Mouse (Mus musculus): ENCODE data around the gene Spns3. TPM values are rescaled to one million over a fixed set of nuclear protein-coding genes. Genes with fewer than 3 reads are reported as not detected.

Gene Spns3
- polyA plus RNA-seq (2011; ENCODE audit: insufficient read depth, insufficient read length, low replicate concordance, missing spikeins): 9.1 and 13.2 TPM in 2 replicates

DNA sequence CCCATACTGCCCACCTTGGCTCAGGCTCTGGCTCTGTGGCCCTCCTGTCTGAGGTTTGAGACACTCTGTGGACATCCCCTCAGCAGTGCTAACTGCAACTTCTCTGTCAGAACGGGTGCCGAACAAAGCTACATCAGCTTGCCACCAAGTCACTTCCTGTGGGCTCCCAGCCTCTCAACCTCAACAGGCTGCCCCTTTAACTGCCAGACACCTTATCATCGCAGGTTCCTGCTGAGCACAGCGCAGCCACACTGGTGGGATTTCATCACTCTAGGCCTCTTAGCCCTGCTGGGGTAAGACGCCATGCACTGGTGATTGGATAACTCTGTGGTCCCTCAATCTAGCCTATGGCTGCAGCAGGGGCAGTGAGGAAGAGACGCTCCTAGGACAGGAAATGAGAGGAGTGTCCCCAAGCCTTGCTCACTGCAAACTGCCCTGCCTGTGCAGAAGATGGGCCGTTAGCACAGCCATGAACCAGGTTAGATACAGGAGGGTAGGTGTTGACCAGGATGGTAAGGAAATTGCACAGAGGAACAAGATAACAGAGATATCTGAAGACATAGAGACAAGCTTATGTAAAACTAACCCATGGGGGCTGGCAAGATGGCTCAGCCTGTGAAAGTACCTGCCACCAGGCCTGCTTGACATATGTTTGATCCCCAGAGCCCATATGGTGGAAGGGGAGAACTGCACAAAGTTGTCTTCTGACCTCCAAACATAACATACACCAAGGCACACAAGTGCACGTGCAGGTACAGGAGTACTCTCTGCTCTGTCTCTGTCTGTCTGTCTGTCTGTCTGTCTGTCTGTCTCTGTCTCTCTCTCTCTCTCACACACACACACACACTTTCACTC is at the start of gene Spns3:
TSS of gene Spns3 (minus strand) at position 373 of the 855 bp plus-strand sequence.
- TF ChIP-seq POLR2A (IDR thresholded peaks at IDR 0.05; ENCODE audit: borderline replicate concordance, control insufficient read depth, low read depth, low read length) (no peak; the same call in 1 of the 2 replicates), CTCF (IDR thresholded peaks at IDR 0.05; ENCODE audit: control insufficient read depth, insufficient read depth, low read length) (no peak)
- WGBS: 5% methylated on average over 8 of the region's 8 CpGs
- peak within 1 kb of the TSS; percentile 83 for H3K4me3 ChIP-seq (replicated peaks; ENCODE audit: control insufficient read depth, low read depth, low read length)
- peak within 1 kb of the TSS; percentile 86 for H3K27ac ChIP-seq (ENCODE audit: control insufficient read depth, insufficient read depth, low read depth, low read length, poor library complexity)
- peaks cover 13% of the 10 kb centered on the region for H3K4me1 ChIP-seq (ENCODE audit: control insufficient read depth, insufficient read depth, low read length)

DNA sequence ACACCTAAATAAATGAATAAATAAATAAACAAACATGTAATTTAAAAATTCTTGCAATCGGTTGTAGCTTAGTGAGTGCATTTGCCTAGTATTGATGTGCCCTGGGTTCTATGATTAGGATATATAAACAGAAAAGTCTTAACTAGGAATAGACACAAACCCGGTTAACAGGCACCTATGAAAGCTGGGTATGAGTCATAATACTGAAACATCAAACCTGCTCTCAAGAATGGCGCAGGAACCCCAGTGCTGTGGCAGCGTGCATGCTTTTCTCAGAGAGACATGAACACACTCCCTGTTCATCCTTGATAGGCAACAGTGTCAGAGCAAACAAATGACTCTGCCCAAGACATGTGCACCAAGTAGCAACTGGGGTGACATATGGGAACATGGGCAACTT is 47.5 kb upstream of the Spns3 start:
- no peak overlapping the region for H3K27ac ChIP-seq (ENCODE audit: control insufficient read depth, insufficient read depth, low read depth, low read length, poor library complexity)
- no peak for TF ChIP-seq POLR2A (IDR thresholded peaks at IDR 0.05; ENCODE audit: borderline replicate concordance, control insufficient read depth, low read depth, low read length)
- TF ChIP-seq CTCF (IDR thresholded peaks at IDR 0.05; ENCODE audit: control insufficient read depth, insufficient read depth, low read length): no peak
- no peak overlapping the region for H3K4me3 ChIP-seq (replicated peaks; ENCODE audit: control insufficient read depth, low read depth, low read length)
- 84% methylated on average over 4 of the region's 4 CpGs for WGBS
- no peaks in the 10 kb centered on the region for H3K4me1 ChIP-seq (ENCODE audit: control insufficient read depth, insufficient read depth, low read length)

DNA sequence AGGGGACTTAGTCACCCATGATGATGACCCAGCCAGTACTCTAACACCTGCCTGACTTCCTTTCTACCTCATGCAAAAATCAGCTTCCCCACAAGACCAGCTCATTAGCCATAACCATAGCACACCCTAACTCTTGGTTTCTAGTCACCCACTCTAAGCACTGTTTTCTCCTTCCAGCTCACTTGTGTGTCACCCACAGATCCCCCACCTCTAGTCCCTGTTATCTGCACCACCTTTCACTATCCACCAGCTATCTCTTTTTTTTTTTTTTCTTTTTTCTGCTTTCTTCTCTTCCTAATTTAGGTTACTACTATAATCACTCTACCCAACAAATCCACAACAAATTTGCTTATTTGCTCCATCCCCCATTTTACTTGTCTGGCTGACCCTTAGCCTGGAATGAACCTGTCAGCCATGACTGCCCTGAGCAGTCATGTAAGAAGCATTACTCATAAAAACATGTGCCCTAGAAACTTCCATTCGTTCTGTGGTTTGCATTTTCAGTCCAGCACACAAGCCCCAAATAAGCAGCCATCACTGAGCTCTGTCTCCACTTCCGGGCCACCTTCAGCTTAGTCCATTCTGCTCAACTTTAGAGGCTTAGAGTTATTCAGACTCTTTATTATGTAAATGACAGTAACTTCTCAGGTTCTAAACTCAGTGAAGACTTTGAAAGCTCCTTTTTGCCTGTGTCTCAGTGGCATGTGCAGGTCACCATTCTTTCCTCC is 44.9 kb upstream of the Spns3 start:
- TF ChIP-seq POLR2A (IDR thresholded peaks at IDR 0.05; ENCODE audit: borderline replicate concordance, control insufficient read depth, low read depth, low read length): no peak
- TF ChIP-seq CTCF (IDR thresholded peaks at IDR 0.05; ENCODE audit: control insufficient read depth, insufficient read depth, low read length): no peak
- Histone ChIP-seq H3K4me3 (replicated peaks; ENCODE audit: control insufficient read depth, low read depth, low read length) (no peak overlapping the region), H3K4me1 (ENCODE audit: control insufficient read depth, insufficient read depth, low read length) (no peaks in the 10 kb centered on the region), H3K27ac (ENCODE audit: control insufficient read depth, insufficient read depth, low read depth, low read length, poor library complexity) (no peak overlapping the region)
- 66% methylated on average over 2 of the region's 2 CpGs for WGBS

DNA sequence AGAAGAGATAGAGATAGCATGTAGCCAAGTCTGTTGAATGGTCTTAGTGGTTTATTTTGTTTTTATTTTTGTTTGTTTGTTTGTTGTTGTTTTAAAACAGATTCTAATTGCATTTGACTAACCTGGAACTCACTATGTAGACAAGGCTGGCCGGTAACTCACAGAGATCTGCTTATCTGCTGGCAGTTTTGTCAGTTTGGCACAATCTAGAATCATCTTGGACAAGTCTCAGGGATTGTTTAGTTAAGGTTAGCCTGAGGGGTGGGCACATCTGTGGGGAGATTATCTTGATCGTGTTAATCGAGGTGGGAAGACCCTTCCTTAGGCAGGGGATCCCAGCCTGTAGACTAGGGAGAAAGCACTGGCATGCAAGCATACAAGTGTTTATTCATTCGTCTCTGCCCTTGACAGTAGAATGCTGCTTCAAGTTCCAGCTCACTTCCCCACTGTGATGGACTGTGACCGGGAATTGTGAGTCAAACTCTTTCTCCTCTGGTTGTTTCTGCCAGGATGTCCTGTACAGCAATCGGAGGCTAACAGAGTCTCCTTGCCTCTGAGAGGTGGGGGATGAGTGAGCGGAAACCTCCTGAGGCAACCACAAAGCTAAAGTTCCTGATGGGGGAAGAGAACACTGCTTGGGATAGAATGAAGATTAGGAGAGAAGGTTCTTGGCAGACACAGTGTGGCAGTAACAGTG is 37.4 kb upstream of the Spns3 start:
- H3K4me1 ChIP-seq (ENCODE audit: control insufficient read depth, insufficient read depth, low read length): no peaks in the 10 kb centered on the region
- 51% methylated on average over 7 of the region's 7 CpGs for WGBS
- TF ChIP-seq CTCF (IDR thresholded peaks at IDR 0.05; ENCODE audit: control insufficient read depth, insufficient read depth, low read length) (no peak), POLR2A (IDR thresholded peaks at IDR 0.05; ENCODE audit: borderline replicate concordance, control insufficient read depth, low read depth, low read length) (no peak)
- H3K27ac ChIP-seq (ENCODE audit: control insufficient read depth, insufficient read depth, low read depth, low read length, poor library complexity): no peak overlapping the region
- no peak overlapping the region for H3K4me3 ChIP-seq (replicated peaks; ENCODE audit: control insufficient read depth, low read depth, low read length)

DNA sequence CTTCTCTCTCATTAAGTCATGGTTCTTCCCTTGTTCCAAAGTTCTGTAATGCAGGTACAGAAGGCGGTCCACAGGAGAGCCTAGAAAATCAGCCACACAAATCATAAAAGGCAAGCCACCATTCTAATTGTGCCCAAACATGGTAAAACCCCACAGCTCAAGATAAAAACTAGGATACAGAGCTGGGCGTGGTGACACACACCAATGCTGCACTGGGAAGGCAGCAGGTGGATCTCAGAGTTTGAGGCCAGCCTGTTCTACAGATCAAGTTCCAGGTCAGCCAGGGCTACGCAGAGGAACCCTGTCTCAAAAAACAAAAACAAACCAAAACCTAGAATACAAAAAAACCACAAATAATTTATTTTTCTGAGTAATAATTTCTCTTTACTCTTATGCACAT is 36.3 kb upstream of the Spns3 start:
- 64% methylated on average over 3 of the region's 3 CpGs for WGBS
- Histone ChIP-seq H3K4me3 (replicated peaks; ENCODE audit: control insufficient read depth, low read depth, low read length) (no peak overlapping the region), H3K27ac (ENCODE audit: control insufficient read depth, insufficient read depth, low read depth, low read length, poor library complexity) (no peak overlapping the region), H3K4me1 (ENCODE audit: control insufficient read depth, insufficient read depth, low read length) (no peaks in the 10 kb centered on the region)
- no peak for TF ChIP-seq CTCF (IDR thresholded peaks at IDR 0.05; ENCODE audit: control insufficient read depth, insufficient read depth, low read length)
- TF ChIP-seq POLR2A (IDR thresholded peaks at IDR 0.05; ENCODE audit: borderline replicate concordance, control insufficient read depth, low read depth, low read length): no peak

DNA sequence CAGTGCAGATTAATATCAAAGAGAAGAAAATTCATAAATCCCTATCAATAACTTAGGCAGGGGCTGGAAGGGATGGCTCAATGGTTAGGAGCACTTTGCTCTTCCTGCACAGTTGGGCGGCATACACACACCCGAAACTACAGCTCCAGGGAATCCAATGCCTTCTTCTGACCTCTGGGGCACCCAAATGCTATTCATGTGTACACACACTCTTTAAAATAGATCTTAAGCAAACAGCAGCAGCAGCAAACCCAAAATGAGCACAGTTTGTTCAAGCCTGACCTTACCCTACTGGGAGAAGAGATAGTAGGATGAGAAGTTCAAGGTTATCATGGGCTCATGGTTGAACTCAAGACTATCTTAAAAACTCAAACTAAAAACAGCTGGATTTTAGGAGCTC is 32.8 kb upstream of the Spns3 start:
- H3K4me1 ChIP-seq (ENCODE audit: control insufficient read depth, insufficient read depth, low read length): no peaks in the 10 kb centered on the region
- WGBS: 84% methylated on average over 2 of the region's 2 CpGs
- TF ChIP-seq POLR2A (IDR thresholded peaks at IDR 0.05; ENCODE audit: borderline replicate concordance, control insufficient read depth, low read depth, low read length) (no peak), CTCF (IDR thresholded peaks at IDR 0.05; ENCODE audit: control insufficient read depth, insufficient read depth, low read length) (no peak)
- H3K27ac ChIP-seq (ENCODE audit: control insufficient read depth, insufficient read depth, low read depth, low read length, poor library complexity): no peak overlapping the region
- H3K4me3 ChIP-seq (replicated peaks; ENCODE audit: control insufficient read depth, low read depth, low read length): no peak overlapping the region

DNA sequence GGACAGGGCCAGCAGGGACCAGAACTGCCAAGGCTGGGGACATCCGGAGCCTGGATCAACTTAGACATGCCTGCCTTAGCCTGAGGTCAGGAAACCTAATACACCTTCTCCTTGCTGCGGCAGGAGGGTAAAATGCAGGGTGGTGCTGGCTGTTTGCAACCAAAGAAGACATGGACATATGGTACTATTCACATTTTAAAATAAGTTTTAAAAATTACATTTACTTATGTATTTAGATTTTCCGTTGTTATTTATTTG is 32.1 kb upstream of the Spns3 start:
- TF ChIP-seq POLR2A (IDR thresholded peaks at IDR 0.05; ENCODE audit: borderline replicate concordance, control insufficient read depth, low read depth, low read length) (no peak), CTCF (IDR thresholded peaks at IDR 0.05; ENCODE audit: control insufficient read depth, insufficient read depth, low read length) (no peak)
- Histone ChIP-seq H3K4me3 (replicated peaks; ENCODE audit: control insufficient read depth, low read depth, low read length) (no peak overlapping the region), H3K4me1 (ENCODE audit: control insufficient read depth, insufficient read depth, low read length) (no peaks in the 10 kb centered on the region), H3K27ac (ENCODE audit: control insufficient read depth, insufficient read depth, low read depth, low read length, poor library complexity) (no peak overlapping the region)
- WGBS: 85% methylated on average over 3 of the region's 3 CpGs

All from bone marrow, adult 2 months (tissue).